19 mouse cellular contexts compared by ENCODE assay signal in the genomic region with DNA sequence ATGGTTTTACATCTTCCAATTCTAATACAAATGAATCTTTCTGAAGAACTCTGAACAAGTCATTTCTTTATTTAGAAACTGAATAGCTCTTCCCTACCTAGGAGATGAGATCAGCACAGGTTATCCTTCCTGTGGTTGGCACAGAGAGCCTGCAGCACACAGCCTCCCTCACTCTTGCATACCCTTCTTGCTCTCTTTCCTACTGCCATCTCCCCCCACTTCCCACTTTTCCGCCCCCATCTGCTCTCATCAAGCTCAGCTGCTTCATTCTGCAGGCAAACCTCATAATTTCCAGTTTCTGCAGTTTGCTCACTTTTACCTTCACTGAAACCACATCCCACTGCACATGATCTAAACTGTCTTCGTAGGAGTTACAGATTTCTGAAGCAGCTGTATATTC. TPM values are rescaled to one million over a fixed set of nuclear protein-coding genes. Genes with fewer than 3 reads are reported as not detected.
DNase-seq lines count a peak whose midpoint lies in the region; ATAC-seq lines count a peak whose summit lies in the region.
"Had no signal": no experiment of that assay in that cellular context is flagged by ENCODE, and none has a peak within 500 bp of the region (broad histone marks: within the 10 kb centered on the region; RNA-seq: fewer than 3 reads in every experiment).

No protein-coding gene starts in this region.

- WGBS in forebrain, embryonic 15.5 days: 69% methylated on average over 2 of the region's 2 CpGs
- WGBS in forebrain, embryonic 11.5 days: 86% methylated on average over 2 of the region's 2 CpGs

- no peaks in the 10 kb centered on the region for H3K27me3 ChIP-seq in forebrain, embryonic 15.5 days
- no peaks in the 10 kb centered on the region for H3K27me3 ChIP-seq in forebrain, embryonic 11.5 days (ENCODE audit: control insufficient read depth, insufficient read depth, low read length)
- H3K27me3 ChIP-seq: heart, embryonic 12.5 days; hindbrain, embryonic 15.5 days; limb, embryonic 12.5 days; liver, embryonic 13.5 days; Patski had no signal

- H3K36me3 ChIP-seq in forebrain, embryonic 15.5 days: no peaks in the 10 kb centered on the region
- H3K36me3 ChIP-seq in forebrain, embryonic 11.5 days (ENCODE audit: control insufficient read depth, insufficient read depth, low read length): no peaks in the 10 kb centered on the region
- H3K36me3 ChIP-seq: heart, embryonic 12.5 days; hindbrain, embryonic 15.5 days; limb, embryonic 12.5 days; liver, embryonic 13.5 days had no signal

- no peak for DNase-seq in forebrain, embryonic 11.5 days (ENCODE audit: low spot score)
- DNase-seq in left cerebral cortex, adult 18-20 months (ENCODE audit: low spot score in 2 of 2): peak; percentile 13 to 33
- no peak for DNase-seq in left cerebral cortex, postnatal 10 days (ENCODE audit: extremely low spot score in 1 of 2, low spot score in 2 of 2)
- peak; percentile 28 to 35 for DNase-seq in frontal cortex, postnatal 36 days (ENCODE audit: low spot score in 2 of 2)
- DNase-seq in naive thymus-derived CD4-positive, alpha-beta T cell, adult 2 months (ENCODE audit: low read depth): peak; percentile 28
- no peak for DNase-seq in B cell, adult 2 months
- DNase-seq: adrenal gland, postnatal 25 days; cerebellum, postnatal 36 days; kidney, adult 11 months; kidney, postnatal 14 days; liver, embryonic 13.5 days; thymus, postnatal 25 days had no signal

- H3K9me3 ChIP-seq in forebrain, embryonic 15.5 days: no peaks in the 10 kb centered on the region
- no peaks in the 10 kb centered on the region for H3K9me3 ChIP-seq in forebrain, embryonic 11.5 days (ENCODE audit: control insufficient read depth, low read length)
- H3K9me3 ChIP-seq: heart, embryonic 12.5 days; hindbrain, embryonic 15.5 days; limb, embryonic 12.5 days; liver, embryonic 13.5 days had no signal

- no peak overlapping the region for H3K4me3 ChIP-seq in forebrain, embryonic 15.5 days
- H3K4me3 ChIP-seq in forebrain, embryonic 11.5 days (ENCODE audit: low read depth, low read length): no peak overlapping the region
- H3K4me3 ChIP-seq: heart, embryonic 12.5 days; hindbrain, embryonic 15.5 days; limb, embryonic 12.5 days; liver, embryonic 13.5 days had no signal

- H3K4me1 ChIP-seq in forebrain, embryonic 15.5 days: peaks cover 10% of the 10 kb centered on the region; the same call in 1 of the 2 replicates
- no peaks in the 10 kb centered on the region for H3K4me1 ChIP-seq in forebrain, embryonic 11.5 days (replicated peaks; ENCODE audit: control insufficient read depth, insufficient read depth, low read length)
- H3K4me1 ChIP-seq: hindbrain, embryonic 15.5 days; limb, embryonic 12.5 days had no signal

- intact Hi-C loops in left cerebral cortex, postnatal 10 days (cut with DNase I): no loop called here

- 0 out of 2 replicates have a peak overlapping the region, but pooled peaks have one; percentile 52 for H3K27ac ChIP-seq in forebrain, embryonic 15.5 days (replicated peaks)
- no peak overlapping the region for H3K27ac ChIP-seq in forebrain, embryonic 11.5 days (ENCODE audit: low read depth, low read length)
- H3K27ac ChIP-seq: hindbrain, embryonic 15.5 days; limb, embryonic 12.5 days; liver, embryonic 13.5 days had no signal

- H3K9ac ChIP-seq in forebrain, embryonic 15.5 days (replicated peaks): no peak overlapping the region
- H3K9ac ChIP-seq in forebrain, embryonic 11.5 days (ENCODE audit: low read length): no peak overlapping the region
- H3K9ac ChIP-seq: heart, embryonic 12.5 days; hindbrain, embryonic 15.5 days; limb, embryonic 12.5 days; liver, embryonic 13.5 days had no signal

- no peak overlapping the region for H3K4me2 ChIP-seq in forebrain, embryonic 15.5 days (replicated peaks)
- no peak overlapping the region for H3K4me2 ChIP-seq in forebrain, embryonic 11.5 days (ENCODE audit: low read depth, low read length, severe bottlenecking)
- H3K4me2 ChIP-seq: heart, embryonic 12.5 days; hindbrain, embryonic 15.5 days; limb, embryonic 12.5 days; liver, embryonic 13.5 days had no signal

- no peak for ATAC-seq in forebrain, embryonic 15.5 days (replicated peaks)
- ATAC-seq in forebrain, embryonic 11.5 days (replicated peaks; ENCODE audit: low FRiP score): no peak
- no peak for ATAC-seq in megakaryocyte-erythroid progenitor cell, adult 5-6 weeks (replicated peaks; ENCODE audit: low FRiP score, low TSS enrichment, poor library complexity, severe bottlenecking)
- ATAC-seq: lung, postnatal 0 days; Patski had no signal

RNA-seq across cellular contexts. Expression of gene Sik2, which starts 42.6 kb away (rescaled TPM):
- 19.5 and 21.2 TPM in 2 replicates for polyA plus RNA-seq in forebrain, embryonic 15.5 days (2015; fragmentation: Nextera tagmentation; extraction: Ambion mirVana)
- polyA plus RNA-seq in forebrain, embryonic 11.5 days (2014; fragmentation: Nextera tagmentation; extraction: Ambion mirVana): 17.1 and 18.4 TPM in 2 replicates
- total RNA-seq in left cerebral cortex, adult 18-20 months (2021): 10 to 100 TPM; 57.7 to 86.6 TPM
- 10 to 100 TPM; 48.8 to 49.8 TPM for total RNA-seq in left cerebral cortex, postnatal 10 days (2021)
- 28.4 and 41.0 TPM in 2 replicates for total RNA-seq in megakaryocyte-erythroid progenitor cell, adult 5-6 weeks (2014; fragmentation: Nextera tagmentation)
- 10.6 and 13.2 TPM in 2 replicates for total RNA-seq in megakaryocyte-erythroid progenitor cell, adult 5-6 weeks (2017)

Comparison
In these comparisons a context has a peak if more than half of its experiments do, and no peak if none do; other contexts are left out.
1. DNase-seq: peak in left cerebral cortex, adult 18-20 months (2 of 2), frontal cortex, postnatal 36 days (2 of 2) and naive thymus-derived CD4-positive, alpha-beta T cell, adult 2 months (single experiment); none in forebrain, embryonic 11.5 days (single experiment), left cerebral cortex, postnatal 10 days (0 of 2) and B cell, adult 2 months (0 of 2).